Mouse (Mus musculus): Measurements from ENCODE around the gene Dcpp1. TPM values are rescaled to one million over a fixed set of nuclear protein-coding genes. Genes with fewer than 3 reads are reported as not detected.
"Not testable (repeated sequence)": the region's sequence is repeated elsewhere in the genome, so short reads cannot be mapped to it uniquely, and the experiment has no call there.

Dcpp1 gene
- polyA plus RNA-seq, 1 experiment from 2014 or later = not detected

GRCm38 (mm10) chr17:23877166-23877565 is 3.5 kb upstream of the Dcpp1 start:
- peak; percentile 15 for DNase-seq
- Histone ChIP-seq H3K4me3 (replicated peaks; ENCODE audit: low read depth, low read length) (no peak overlapping the region), H3K4me1 (ENCODE audit: control insufficient read depth, insufficient read depth, low read length) (no peaks in the 10 kb centered on the region), H3K36me3 (ENCODE audit: control insufficient read depth, insufficient read depth, low read length) (no peaks in the 10 kb centered on the region), H3K9ac (replicated peaks; ENCODE audit: low read length) (no peak overlapping the region), H3K27ac (replicated peaks; ENCODE audit: low read depth, low read length) (no peak overlapping the region), H3K9me3 (ENCODE audit: control insufficient read depth, low read length) (no peaks in the 10 kb centered on the region), H3K4me2 (ENCODE audit: low read length) (no peak overlapping the region), H3K27me3 (ENCODE audit: control insufficient read depth, insufficient read depth, low read length) (no peaks in the 10 kb centered on the region)
- WGBS = 85% methylated on average over 2 of the region's 2 CpGs
- ATAC-seq (ENCODE audit: low FRiP score, low TSS enrichment) = peak; percentile 17; the same call in 1 of the 2 replicates

- H3K4me3 ChIP-seq (replicated peaks; ENCODE audit: low read depth, low read length); H3K27me3 ChIP-seq (ENCODE audit: control insufficient read depth, insufficient read depth, low read length); H3K4me2 ChIP-seq (ENCODE audit: low read length); H3K4me1 ChIP-seq (ENCODE audit: control insufficient read depth, insufficient read depth, low read length); H3K36me3 ChIP-seq (ENCODE audit: control insufficient read depth, insufficient read depth, low read length); H3K27ac ChIP-seq (replicated peaks; ENCODE audit: low read depth, low read length); H3K9me3 ChIP-seq (ENCODE audit: control insufficient read depth, low read length); ATAC-seq (ENCODE audit: low FRiP score, low TSS enrichment); H3K9ac ChIP-seq (replicated peaks; ENCODE audit: low read length); DNase-seq: not testable (repeated sequence)
- 82% methylated on average over 4 of the region's 4 CpGs for WGBS
Measured at GRCm38 (mm10) chr17:23917158-23917557, 36.5 kb downstream of the Dcpp1 start, which contains the start of gene Dcpp3. Gene Dcpp3, plus strand, starts transcription at chr17:23917458.

GRCm38 (mm10) chr17:23924531-23925007 is 43.9 kb downstream of the Dcpp1 start:
- under 1% methylated on average over 29 of the region's 29 CpGs for WGBS
- no peaks in the 10 kb centered on the region for H3K27me3 ChIP-seq (ENCODE audit: control insufficient read depth, insufficient read depth, low read length)
- DNase-seq = peak; percentile 95
- peak overlapping the region; percentile 75 for H3K27ac ChIP-seq (replicated peaks; ENCODE audit: low read depth, low read length)
- no peaks in the 10 kb centered on the region for H3K36me3 ChIP-seq (ENCODE audit: control insufficient read depth, insufficient read depth, low read length)
- H3K9ac ChIP-seq (replicated peaks; ENCODE audit: low read length) = peak overlapping the region; percentile 29
- 0 out of 2 replicates have a peak, but pooled peaks cover 7% of the 10 kb centered on the region for H3K4me1 ChIP-seq (ENCODE audit: control insufficient read depth, insufficient read depth, low read length)
- peak overlapping the region; percentile 43 for H3K4me3 ChIP-seq (replicated peaks; ENCODE audit: low read depth, low read length)
- no peaks in the 10 kb centered on the region for H3K9me3 ChIP-seq (ENCODE audit: control insufficient read depth, low read length)
- H3K4me2 ChIP-seq (ENCODE audit: low read length) = peak overlapping the region; percentile 75
- ATAC-seq (ENCODE audit: low FRiP score, low TSS enrichment) = peak; percentile 94

GRCm38 (mm10) chr17:23925090-23925493 is 44.4 kb downstream of the Dcpp1 start:
- peak overlapping the region; percentile 75 for H3K27ac ChIP-seq (replicated peaks; ENCODE audit: low read depth, low read length)
- H3K4me3 ChIP-seq (replicated peaks; ENCODE audit: low read depth, low read length) = peak overlapping the region; percentile 43
- peak; percentile 83 for DNase-seq
- peak overlapping the region; percentile 29 for H3K9ac ChIP-seq (replicated peaks; ENCODE audit: low read length)
- peak; percentile 87 for ATAC-seq (ENCODE audit: low FRiP score, low TSS enrichment)
- 0 out of 2 replicates have a peak, but pooled peaks cover 7% of the 10 kb centered on the region for H3K4me1 ChIP-seq (ENCODE audit: control insufficient read depth, insufficient read depth, low read length)
- no peaks in the 10 kb centered on the region for H3K27me3 ChIP-seq (ENCODE audit: control insufficient read depth, insufficient read depth, low read length)
- no peaks in the 10 kb centered on the region for H3K9me3 ChIP-seq (ENCODE audit: control insufficient read depth, low read length)
- under 1% methylated on average over 14 of the region's 14 CpGs for WGBS
- no peaks in the 10 kb centered on the region for H3K36me3 ChIP-seq (ENCODE audit: control insufficient read depth, insufficient read depth, low read length)
- H3K4me2 ChIP-seq (ENCODE audit: low read length) = peak overlapping the region; percentile 75

- H3K4me2 ChIP-seq (ENCODE audit: low read length) = no peak overlapping the region
- no peaks in the 10 kb centered on the region for H3K4me1 ChIP-seq (ENCODE audit: control insufficient read depth, insufficient read depth, low read length)
- no peaks in the 10 kb centered on the region for H3K9me3 ChIP-seq (ENCODE audit: control insufficient read depth, low read length)
- H3K9ac ChIP-seq (replicated peaks; ENCODE audit: low read length) = no peak overlapping the region
- no peak overlapping the region for H3K4me3 ChIP-seq (replicated peaks; ENCODE audit: low read depth, low read length)
- WGBS = 92% methylated on average over 5 of the region's 5 CpGs
- no peaks in the 10 kb centered on the region for H3K27me3 ChIP-seq (ENCODE audit: control insufficient read depth, insufficient read depth, low read length)
- no peak for ATAC-seq (ENCODE audit: low FRiP score, low TSS enrichment)
- DNase-seq = no peak
- no peak overlapping the region for H3K27ac ChIP-seq (replicated peaks; ENCODE audit: low read depth, low read length)
- no peaks in the 10 kb centered on the region for H3K36me3 ChIP-seq (ENCODE audit: control insufficient read depth, insufficient read depth, low read length)
Measured at GRCm38 (mm10) chr17:23931157-23931556, 50.5 kb downstream of the Dcpp1 start.

Other genes starting within 250 kb of the Dcpp1 start
- gene Mmp25, start 235.6 kb upstream of the Dcpp1 start, polyA plus RNA-seq (2014; fragmentation: Nextera tagmentation; extraction: Ambion mirVana) = 0.38 and 1.1 TPM in 2 replicates
- 0.26 TPM in 1 of 2 replicates, not detected in the other for gene Bicdl2, start 220.4 kb upstream of the Dcpp1 start, polyA plus RNA-seq (2014; fragmentation: Nextera tagmentation; extraction: Ambion mirVana)
- gene Hcfc1r1, start 207.3 kb upstream of the Dcpp1 start, polyA plus RNA-seq (2014; fragmentation: Nextera tagmentation; extraction: Ambion mirVana) = 110 and 150 TPM in 2 replicates
- gene Thoc6, start 207.0 kb upstream of the Dcpp1 start, polyA plus RNA-seq (2014; fragmentation: Nextera tagmentation; extraction: Ambion mirVana) = 43.9 and 44.9 TPM in 2 replicates
- gene Tnfrsf12a, start 203.4 kb upstream of the Dcpp1 start, polyA plus RNA-seq (2014; fragmentation: Nextera tagmentation; extraction: Ambion mirVana) = 1.2 and 1.9 TPM in 2 replicates
- not detected in 2 replicates for gene Cldn6, start 201.6 kb upstream of the Dcpp1 start, polyA plus RNA-seq (2014; fragmentation: Nextera tagmentation; extraction: Ambion mirVana)
- gene Cldn9, start 196.8 kb upstream of the Dcpp1 start, polyA plus RNA-seq (2014; fragmentation: Nextera tagmentation; extraction: Ambion mirVana) = 0.50 and 0.92 TPM in 2 replicates
- not detected in 2 replicates for gene 1520401A03Rik, start 158.1 kb upstream of the Dcpp1 start, polyA plus RNA-seq (2014; fragmentation: Nextera tagmentation; extraction: Ambion mirVana)
- gene Pkmyt1, start 154.5 kb upstream of the Dcpp1 start, polyA plus RNA-seq (2014; fragmentation: Nextera tagmentation; extraction: Ambion mirVana) = 16.2 and 18.2 TPM in 2 replicates
- 56.6 and 69.2 TPM in 2 replicates for gene Paqr4, start 140.0 kb upstream of the Dcpp1 start, polyA plus RNA-seq (2014; fragmentation: Nextera tagmentation; extraction: Ambion mirVana)
- gene Kremen2, start 135.0 kb upstream of the Dcpp1 start, polyA plus RNA-seq (2014; fragmentation: Nextera tagmentation; extraction: Ambion mirVana) = 0.71 and 0.80 TPM in 2 replicates
- gene Flywch1, start 109.3 kb upstream of the Dcpp1 start, polyA plus RNA-seq (2014; fragmentation: Nextera tagmentation; extraction: Ambion mirVana) = 210 and 220 TPM in 2 replicates
- 70.7 and 95.4 TPM in 2 replicates for gene Flywch2, start 94.8 kb upstream of the Dcpp1 start, polyA plus RNA-seq (2014; fragmentation: Nextera tagmentation; extraction: Ambion mirVana)
- gene Srrm2, start 90.3 kb upstream of the Dcpp1 start, polyA plus RNA-seq (2014; fragmentation: Nextera tagmentation; extraction: Ambion mirVana) = 498 and 502 TPM in 2 replicates
- gene Elob, start 51.7 kb upstream of the Dcpp1 start, polyA plus RNA-seq (2014; fragmentation: Nextera tagmentation; extraction: Ambion mirVana) = 1,255 and 1,621 TPM in 2 replicates
- 0.41 TPM in 1 of 2 replicates, not detected in the other for gene Prss33, start 44.8 kb upstream of the Dcpp1 start, polyA plus RNA-seq (2014; fragmentation: Nextera tagmentation; extraction: Ambion mirVana)
- gene Prss32, start 37.0 kb upstream of the Dcpp1 start, polyA plus RNA-seq (2014; fragmentation: Nextera tagmentation; extraction: Ambion mirVana) = not detected in 2 replicates
- 1.00 and 2.2 TPM in 2 replicates for gene Prss41, start 36.7 kb upstream of the Dcpp1 start, polyA plus RNA-seq (2014; fragmentation: Nextera tagmentation; extraction: Ambion mirVana)
- not detected in 2 replicates for gene Prss21, start 12.8 kb upstream of the Dcpp1 start, polyA plus RNA-seq (2014; fragmentation: Nextera tagmentation; extraction: Ambion mirVana)
- not detected in 2 replicates for gene Dcpp2, start within 50 bp of the Dcpp1 start, polyA plus RNA-seq (2014; fragmentation: Nextera tagmentation; extraction: Ambion mirVana)
- gene Dcpp3, start 36.6 kb downstream of the Dcpp1 start, polyA plus RNA-seq (2014; fragmentation: Nextera tagmentation; extraction: Ambion mirVana) = not detected in 2 replicates
- not detected in 2 replicates for gene Sbp, start 60.8 kb downstream of the Dcpp1 start, polyA plus RNA-seq (2014; fragmentation: Nextera tagmentation; extraction: Ambion mirVana)
- not detected in 2 replicates for gene Sbpl, start 74.4 kb downstream of the Dcpp1 start, polyA plus RNA-seq (2014; fragmentation: Nextera tagmentation; extraction: Ambion mirVana)
- gene Prss30, start 99.7 kb downstream of the Dcpp1 start, polyA plus RNA-seq (2014; fragmentation: Nextera tagmentation; extraction: Ambion mirVana) = not detected in 2 replicates
- gene Prss22, start 117.2 kb downstream of the Dcpp1 start, polyA plus RNA-seq (2014; fragmentation: Nextera tagmentation; extraction: Ambion mirVana) = not detected in 2 replicates
- 0.17 TPM in 1 of 2 replicates, not detected in the other for gene Prss27, start 157.3 kb downstream of the Dcpp1 start, polyA plus RNA-seq (2014; fragmentation: Nextera tagmentation; extraction: Ambion mirVana)
- 73.1 and 75.9 TPM in 2 replicates for gene Kctd5, start 192.6 kb downstream of the Dcpp1 start, polyA plus RNA-seq (2014; fragmentation: Nextera tagmentation; extraction: Ambion mirVana)